Mouse (Mus musculus) layer of hippocampus, adult 2 months (tissue): ENCODE measurements around the gene Bcar3. TPM values are rescaled to one million over a fixed set of nuclear protein-coding genes. Genes with fewer than 3 reads are reported as not detected.
"Not testable (repeated sequence)": the region's sequence is repeated elsewhere in the genome, so short reads cannot be mapped to it uniquely, and the experiment has no call there.

Experiments
- DNase-seq, 2 experiments: peaks; one replicate each; pipeline ENCODE4 v3.0.0; 2022; ENCODE audit warnings: low spot score in 2 of 2
- H3K27ac ChIP-seq: fragments of 200-600 bp; 2 replicates; pipeline ENCODE4 v1.8.1; 2022
- H3K4me3 ChIP-seq: fragments of 200-600 bp; 2 replicates; pipeline ENCODE4 v1.8.1; 2022; ENCODE audit warnings: mild to moderate bottlenecking
- CTCF ChIP-seq: fragments of 200-600 bp; conservative IDR thresholded peaks from 2 replicates; pipeline ENCODE4 v1.8.1; 2022; ENCODE audit warnings: antibody characterized with exemption, mild to moderate bottlenecking, moderate library complexity
- total RNA-seq, 2 experiments: library from RNA; stranded (reverse); gene quantifications; 2 replicates each; pipeline ENCODE4 v1.2.3; 2021

The Bcar3 gene
- total RNA-seq, 2 experiments from 2014 or later, result 9.4 to 10.0 TPM

GRCm38 (mm10) chr3:122386444-122386843 is 92.5 kb downstream of the Bcar3 start:
- no peak for TF ChIP-seq CTCF
- no peak for DNase-seq

GRCm38 (mm10) chr3:122387771-122388170 is 93.8 kb downstream of the Bcar3 start:
- no peak for DNase-seq
- Histone ChIP-seq H3K4me3 (no peak overlapping the region), H3K27ac (no peak overlapping the region)
- no peak for TF ChIP-seq CTCF

More at GRCm38 (mm10) chr3:122386444-122386843, 92.5 kb downstream of the Bcar3 start:
- no peak overlapping the region for H3K27ac ChIP-seq
- H3K4me3 ChIP-seq, result no peak overlapping the region

GRCm38 (mm10) chr3:122389972-122390371 is 96.0 kb downstream of the Bcar3 start:
- no peak for DNase-seq
- TF ChIP-seq CTCF, result no peak
- no peak overlapping the region for H3K4me3 ChIP-seq
- H3K27ac ChIP-seq, result no peak overlapping the region

GRCm38 (mm10) chr3:122391098-122391497 is 97.2 kb downstream of the Bcar3 start:
- Histone ChIP-seq H3K4me3 (no peak overlapping the region), H3K27ac (no peak overlapping the region)
- TF ChIP-seq CTCF, result no peak
- DNase-seq, result no peak

GRCm38 (mm10) chr3:122391816-122392215 is 97.9 kb downstream of the Bcar3 start:
- no peak overlapping the region for H3K4me3 ChIP-seq
- no peak for DNase-seq
- TF ChIP-seq CTCF, result no peak
- H3K27ac ChIP-seq, result no peak overlapping the region

- not testable (repeated sequence) for DNase-seq, H3K4me3 ChIP-seq, H3K27ac ChIP-seq
Measured at GRCm38 (mm10) chr3:122393411-122393810, 99.5 kb downstream of the Bcar3 start.

- no peak for DNase-seq
- TF ChIP-seq CTCF, result no peak
- Histone ChIP-seq H3K27ac (no peak overlapping the region), H3K4me3 (no peak overlapping the region)
Measured at GRCm38 (mm10) chr3:122393836-122394374, 100.0 kb downstream of the Bcar3 start.

GRCm38 (mm10) chr3:122396957-122397356 is 103.0 kb downstream of the Bcar3 start:
- Histone ChIP-seq H3K4me3 (no peak overlapping the region), H3K27ac (no peak overlapping the region)
- DNase-seq, result no peak
- TF ChIP-seq CTCF, result no peak

GRCm38 (mm10) chr3:122397401-122397800 is 103.5 kb downstream of the Bcar3 start:
- no peak for DNase-seq
- TF ChIP-seq CTCF, result no peak
- H3K4me3 ChIP-seq, result no peak overlapping the region
- no peak overlapping the region for H3K27ac ChIP-seq

GRCm38 (mm10) chr3:122401011-122401410 is 107.1 kb downstream of the Bcar3 start:
- no peak for TF ChIP-seq CTCF
- no peak for DNase-seq

GRCm38 (mm10) chr3:122402143-122402542 is 108.2 kb downstream of the Bcar3 start:
- no peak for DNase-seq
- TF ChIP-seq CTCF, result no peak
- Histone ChIP-seq H3K27ac (no peak overlapping the region), H3K4me3 (no peak overlapping the region)

More at GRCm38 (mm10) chr3:122401011-122401410, 107.1 kb downstream of the Bcar3 start:
- Histone ChIP-seq H3K4me3 (no peak overlapping the region), H3K27ac (no peak overlapping the region)

- no peak overlapping the region for H3K4me3 ChIP-seq
- TF ChIP-seq CTCF, result no peak
- H3K27ac ChIP-seq, result no peak overlapping the region
- no peak for DNase-seq
Measured at GRCm38 (mm10) chr3:122403860-122404557, 110.1 kb downstream of the Bcar3 start.

GRCm38 (mm10) chr3:122405203-122405956 is 111.4 kb downstream of the Bcar3 start:
- no peak for TF ChIP-seq CTCF
- Histone ChIP-seq H3K27ac (no peak overlapping the region), H3K4me3 (no peak overlapping the region)
- DNase-seq, result no peak
